Mouse (Mus musculus) forebrain, embryonic 10.5 days (tissue): ENCODE data around the gene Tbl1x. TPM values are rescaled to one million over a fixed set of nuclear protein-coding genes. Genes with fewer than 3 reads are reported as not detected.

Experiments
- DNase-seq: peaks from one replicate; pipeline ENCODE4 v3.0.0-alpha.2; 2017; ENCODE audit warnings: low spot score; ENCODE audit errors: extremely low spot score
- H3K27ac ChIP-seq: fragments of 300-500 bp; sonication (generic); 2 replicates; pipeline ENCODE4 v1.5.1; 2016; ENCODE audit warnings: mild to moderate bottlenecking
- H3K27me3 ChIP-seq: fragments of 300-500 bp; sonication (generic); 2 replicates; pipeline ENCODE4 v1.6.1; 2016; ENCODE audit warnings: mild to moderate bottlenecking; ENCODE audit not compliant: poor library complexity, severe bottlenecking
- H3K36me3 ChIP-seq: fragments of 300-500 bp; sonication (generic); replicated peaks from 2 replicates; pipeline ENCODE4 v1.6.1; 2016; ENCODE audit warnings: mild to moderate bottlenecking, moderate library complexity
- H3K4me1 ChIP-seq: fragments of 300-500 bp; sonication (generic); 2 replicates; pipeline ENCODE4 v1.6.1; 2016
- H3K4me3 ChIP-seq: fragments of 300-500 bp; sonication (generic); 2 replicates; pipeline ENCODE4 v1.5.1; 2016; ENCODE audit warnings: mild to moderate bottlenecking, moderate library complexity
- H3K9me3 ChIP-seq: fragments of 300-500 bp; sonication (generic); 2 replicates; pipeline ENCODE4 v1.6.1; 2016; ENCODE audit warnings: mild to moderate bottlenecking, moderate library complexity
- WGBS: fragments of 180-500 bp; shearing (Covaris S2); methylation state at CpG from one replicate; pipeline ENCODE4 v1.1.7; 2016; 5-methylcytosine and 5-hydroxymethylcytosine counted together
- polyA plus RNA-seq: library from polyadenylated mRNA; unstranded; fragments of >200 nt; fragmentation: Nextera tagmentation; extraction: Ambion mirVana; gene quantifications from 2 replicates; pipeline ENCODE4 v1.2.1, GENCODE M21; 2016

Tbl1x gene
- polyA plus RNA-seq, 1 experiment from 2014 or later, result 71.4 TPM

GRCm38 (mm10) chrX:77594670-77595224, 83.9 kb downstream of the Tbl1x start:
- Histone ChIP-seq H3K36me3 (no peaks in the 10 kb centered on the region), H3K27me3 (no peaks in the 10 kb centered on the region), H3K4me1 (no peaks in the 10 kb centered on the region), H3K27ac (no peak overlapping the region), H3K4me3 (no peak overlapping the region), H3K9me3 (no peaks in the 10 kb centered on the region)
- no peak for DNase-seq
- 92% methylated on average over 7 of the region's 7 CpGs for WGBS

- no peak for DNase-seq
- Histone ChIP-seq H3K27me3 (no peaks in the 10 kb centered on the region), H3K4me1 (no peaks in the 10 kb centered on the region), H3K27ac (no peak overlapping the region), H3K4me3 (no peak overlapping the region), H3K36me3 (no peaks in the 10 kb centered on the region), H3K9me3 (no peaks in the 10 kb centered on the region)
These were observed 86.9 kb downstream of the Tbl1x start for GRCm38 (mm10) chrX:77597674-77598073.

GRCm38 (mm10) chrX:77598736-77599135, 87.9 kb downstream of the Tbl1x start:
- no peak for DNase-seq
- no peak overlapping the region for H3K27ac ChIP-seq
- 76% methylated on average over 2 of the region's 2 CpGs for WGBS
- H3K27me3 ChIP-seq, result no peaks in the 10 kb centered on the region
- H3K4me3 ChIP-seq, result no peak overlapping the region
- no peaks in the 10 kb centered on the region for H3K36me3 ChIP-seq
- no peaks in the 10 kb centered on the region for H3K4me1 ChIP-seq
- H3K9me3 ChIP-seq, result no peaks in the 10 kb centered on the region

- H3K9me3 ChIP-seq, result no peaks in the 10 kb centered on the region
- 92% methylated on average over 2 of the region's 2 CpGs for WGBS
These were observed 92.9 kb downstream of the Tbl1x start for GRCm38 (mm10) chrX:77603496-77604258.

GRCm38 (mm10) chrX:77607488-77607887, 96.7 kb downstream of the Tbl1x start:
- H3K4me3 ChIP-seq, result no peak overlapping the region
- H3K36me3 ChIP-seq, result no peaks in the 10 kb centered on the region
- H3K9me3 ChIP-seq, result no peaks in the 10 kb centered on the region
- H3K27me3 ChIP-seq, result no peaks in the 10 kb centered on the region
- WGBS, result 54% methylated on average over 1 of the region's 1 CpGs
- DNase-seq, result no peak
- H3K27ac ChIP-seq, result no peak overlapping the region
- no peaks in the 10 kb centered on the region for H3K4me1 ChIP-seq

More at GRCm38 (mm10) chrX:77603496-77604258, 92.9 kb downstream of the Tbl1x start:
- Histone ChIP-seq H3K4me3 (no peak overlapping the region), H3K36me3 (no peaks in the 10 kb centered on the region), H3K27ac (no peak overlapping the region), H3K4me1 (no peaks in the 10 kb centered on the region), H3K27me3 (no peaks in the 10 kb centered on the region)
- DNase-seq, result no peak

GRCm38 (mm10) chrX:77608947-77609703, 98.3 kb downstream of the Tbl1x start:
- no peak overlapping the region for H3K4me3 ChIP-seq
- H3K9me3 ChIP-seq, result no peaks in the 10 kb centered on the region
- no peaks in the 10 kb centered on the region for H3K4me1 ChIP-seq
- DNase-seq, result no peak
- WGBS, result 80% methylated on average over 2 of the region's 2 CpGs
- H3K27me3 ChIP-seq, result no peaks in the 10 kb centered on the region
- no peaks in the 10 kb centered on the region for H3K36me3 ChIP-seq
- H3K27ac ChIP-seq, result no peak overlapping the region

GRCm38 (mm10) chrX:77611938-77612337, 101.1 kb downstream of the Tbl1x start:
- H3K27me3 ChIP-seq, result no peaks in the 10 kb centered on the region
- H3K4me3 ChIP-seq, result no peak overlapping the region
- WGBS, result 84% methylated on average over 3 of the region's 3 CpGs
- no peak overlapping the region for H3K27ac ChIP-seq
- no peaks in the 10 kb centered on the region for H3K36me3 ChIP-seq
- no peaks in the 10 kb centered on the region for H3K4me1 ChIP-seq
- DNase-seq, result no peak
- H3K9me3 ChIP-seq, result no peaks in the 10 kb centered on the region

GRCm38 (mm10) chrX:77613041-77613440, 102.2 kb downstream of the Tbl1x start:
- Histone ChIP-seq H3K27ac (no peak overlapping the region), H3K9me3 (no peaks in the 10 kb centered on the region), H3K4me1 (no peaks in the 10 kb centered on the region), H3K27me3 (no peaks in the 10 kb centered on the region), H3K4me3 (no peak overlapping the region), H3K36me3 (no peaks in the 10 kb centered on the region)
- DNase-seq, result no peak
- WGBS, result 100% methylated on average over 1 of the region's 1 CpGs

GRCm38 (mm10) chrX:77615735-77616293, 105.0 kb downstream of the Tbl1x start:
- Histone ChIP-seq H3K9me3 (no peaks in the 10 kb centered on the region), H3K4me3 (no peak overlapping the region), H3K36me3 (no peaks in the 10 kb centered on the region), H3K4me1 (no peaks in the 10 kb centered on the region), H3K27ac (no peak overlapping the region), H3K27me3 (no peaks in the 10 kb centered on the region)
- no peak for DNase-seq
- WGBS, result 88% methylated on average over 4 of the region's 4 CpGs

GRCm38 (mm10) chrX:77617368-77618144, 106.7 kb downstream of the Tbl1x start:
- H3K27ac ChIP-seq, result no peak overlapping the region
- H3K4me3 ChIP-seq, result no peak overlapping the region
- no peaks in the 10 kb centered on the region for H3K9me3 ChIP-seq
- no peaks in the 10 kb centered on the region for H3K36me3 ChIP-seq
- no peak for DNase-seq
- no peaks in the 10 kb centered on the region for H3K27me3 ChIP-seq
- 86% methylated on average over 6 of the region's 6 CpGs for WGBS
- H3K4me1 ChIP-seq, result no peaks in the 10 kb centered on the region

GRCm38 (mm10) chrX:77630439-77630838, 119.6 kb downstream of the Tbl1x start:
- no peak overlapping the region for H3K27ac ChIP-seq
- H3K9me3 ChIP-seq, result no peaks in the 10 kb centered on the region
- no peak for DNase-seq
- H3K27me3 ChIP-seq, result no peaks in the 10 kb centered on the region
- WGBS, result 95% methylated on average over 2 of the region's 2 CpGs
- H3K4me1 ChIP-seq, result no peaks in the 10 kb centered on the region
- H3K36me3 ChIP-seq, result 0 out of 2 replicates have a peak, but pooled peaks cover 4% of the 10 kb centered on the region
- no peak overlapping the region for H3K4me3 ChIP-seq

GRCm38 (mm10) chrX:77636499-77636898, 125.7 kb downstream of the Tbl1x start:
- H3K4me3 ChIP-seq, result no peak overlapping the region
- H3K36me3 ChIP-seq, result peaks cover 6% of the 10 kb centered on the region; the same call in 1 of the 2 replicates
- WGBS, result 78% methylated on average over 3 of the region's 3 CpGs
- no peak for DNase-seq
- H3K27ac ChIP-seq, result no peak overlapping the region
- H3K4me1 ChIP-seq, result no peaks in the 10 kb centered on the region
- H3K9me3 ChIP-seq, result no peaks in the 10 kb centered on the region
- H3K27me3 ChIP-seq, result no peaks in the 10 kb centered on the region
